Mouse (Mus musculus) limb, embryonic 11.5 days (tissue): Measurements from ENCODE around the gene Catip. TPM values are rescaled to one million over a fixed set of nuclear protein-coding genes. Genes with fewer than 3 reads are reported as not detected.

Experiments used
- ATAC-seq: fragments of 200-750 bp; cut with Nextera tagmentation; 2 replicates; pipeline ENCODE4 v1.8.0; 2017; ENCODE audit warnings: low read depth; ENCODE audit not compliant: insufficient number of reproducible peaks, low FRiP score, low TSS enrichment
- DNase-seq: peaks from one replicate; pipeline ENCODE4 v3.0.0-alpha.2; 2015; ENCODE audit warnings: low spot score
- H3K27ac ChIP-seq: fragments of 300-500 bp; sonication (generic); replicated peaks from 2 replicates; pipeline ENCODE4 v1.5.1; 2014; ENCODE audit warnings: low read depth, mild to moderate bottlenecking, low read length
- H3K27me3 ChIP-seq: fragments of 300-500 bp; sonication (generic); 2 replicates; pipeline ENCODE4 v1.6.1; 2014; ENCODE audit warnings: mild to moderate bottlenecking, low read length, mixed read lengths; ENCODE audit not compliant: control insufficient read depth, insufficient read depth
- H3K36me3 ChIP-seq: fragments of 300-500 bp; sonication (generic); 2 replicates; pipeline ENCODE4 v1.6.1; 2014; ENCODE audit warnings: mild to moderate bottlenecking, low read length, moderate library complexity, mixed read lengths; ENCODE audit not compliant: control insufficient read depth, insufficient read depth
- H3K4me1 ChIP-seq: fragments of 300-500 bp; sonication (generic); 2 replicates; pipeline ENCODE4 v1.6.1; 2014; ENCODE audit warnings: low read length, mixed read lengths; ENCODE audit not compliant: control insufficient read depth, insufficient read depth
- H3K4me2 ChIP-seq: fragments of 300-500 bp; sonication (generic); 2 replicates; pipeline ENCODE4 v1.6.1; 2014; ENCODE audit warnings: low read depth, mild to moderate bottlenecking, moderate library complexity; ENCODE audit not compliant: severe bottlenecking
- H3K4me3 ChIP-seq: fragments of 300-500 bp; sonication (generic); 2 replicates; pipeline ENCODE4 v1.5.1; 2014; ENCODE audit warnings: low read depth, low read length
- H3K9ac ChIP-seq: fragments of 300-500 bp; sonication (generic); 2 replicates; pipeline ENCODE4 v1.6.1; 2014; ENCODE audit warnings: mild to moderate bottlenecking, low read length
- H3K9me3 ChIP-seq: fragments of 300-500 bp; sonication (generic); 2 replicates; pipeline ENCODE4 v1.6.1; 2016; ENCODE audit warnings: low read length; ENCODE audit not compliant: control insufficient read depth
- WGBS: fragments of 180-500 bp; shearing (Covaris S2); extraction: QIAGEN DNeasy Blood & Tissue Kit; methylation state at CpG from one replicate; pipeline ENCODE4 v1.1.7; 2014; 5-methylcytosine and 5-hydroxymethylcytosine counted together
- microRNA counts: library from miRNA; unstranded; fragments of <30 nt; microRNA quantifications from one replicate; lab custom pipeline; 2016
- microRNA-seq: library from miRNA; unstranded; fragments of <30 nt; microRNA quantifications from one replicate; pipeline ENCODE4, GENCODE M21; 2016
- polyA plus RNA-seq: library from polyadenylated mRNA; unstranded; fragments of >200 nt; fragmentation: Nextera tagmentation; extraction: Ambion mirVana; gene quantifications from 2 replicates; pipeline ENCODE4 v1.2.1, GENCODE M21; 2014

Gene Catip
- polyA plus RNA-seq, 1 experiment from 2014 or later, result 0.25 TPM

DNA sequence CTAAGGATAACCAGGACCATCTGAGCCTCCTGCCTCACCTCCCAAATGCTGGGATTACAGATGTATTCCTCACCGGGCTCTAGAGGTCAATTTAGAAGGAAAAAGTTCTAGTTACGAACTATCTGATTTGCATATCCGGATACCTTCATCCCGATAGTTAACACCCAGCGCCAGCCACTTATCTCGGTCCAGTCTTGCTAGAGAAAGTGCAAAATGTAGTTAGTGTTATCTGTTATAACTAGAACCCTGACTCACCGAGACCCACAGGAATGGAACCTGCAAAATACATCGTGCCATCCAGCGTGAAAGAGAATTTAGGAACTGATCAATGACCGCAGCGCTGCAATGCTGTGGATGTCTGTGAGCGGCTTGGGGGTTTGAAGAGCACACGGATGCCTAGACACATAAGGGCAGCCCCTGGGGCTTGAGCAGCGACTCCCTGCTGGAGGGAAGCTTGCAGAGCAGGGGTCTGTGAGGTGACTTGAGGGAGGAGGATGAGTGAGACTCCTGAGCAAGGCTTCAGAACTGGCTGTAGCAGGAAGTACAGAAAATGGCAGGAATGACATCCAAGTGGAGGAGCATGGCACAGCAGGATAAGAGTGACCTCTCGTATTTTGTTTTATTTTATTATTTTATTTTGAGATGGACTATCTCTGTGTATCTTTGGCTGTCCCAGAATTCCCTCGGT, 39.3 kb downstream of the Catip start:
- no peaks in the 10 kb centered on the region for H3K27me3 ChIP-seq
- H3K4me1 ChIP-seq, result no peaks in the 10 kb centered on the region
- no peaks in the 10 kb centered on the region for H3K36me3 ChIP-seq
- ATAC-seq (no peak), DNase-seq (no peak)
- no peak overlapping the region for H3K4me2 ChIP-seq
- 54% methylated on average over 16 of the region's 16 CpGs for WGBS
- no peaks in the 10 kb centered on the region for H3K9me3 ChIP-seq
- H3K4me3 ChIP-seq, result no peak overlapping the region
- no peak overlapping the region for H3K9ac ChIP-seq
- H3K27ac ChIP-seq, result no peak overlapping the region

DNA sequence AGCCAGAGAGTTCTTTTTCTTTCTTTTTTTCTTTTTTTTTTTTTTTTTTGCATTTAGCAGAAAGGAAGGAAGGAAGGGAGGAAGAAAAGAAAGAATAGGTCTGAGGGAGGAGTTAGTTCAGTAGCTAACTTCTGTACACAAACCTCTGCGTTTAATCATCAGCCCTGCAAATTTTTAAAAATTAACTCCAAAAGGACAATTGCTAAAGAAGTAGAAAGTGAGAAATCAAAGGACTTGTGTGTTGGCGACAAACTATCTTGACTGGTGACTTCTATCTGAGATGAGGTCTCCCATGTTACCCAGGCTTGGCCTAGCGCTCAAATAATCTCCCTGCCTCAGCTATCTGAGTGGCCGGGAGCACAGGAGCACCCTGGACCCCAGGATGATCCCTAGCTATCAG, 42.3 kb downstream of the Catip start:
- Histone ChIP-seq H3K9me3 (no peaks in the 10 kb centered on the region), H3K27me3 (no peaks in the 10 kb centered on the region), H3K27ac (no peak overlapping the region), H3K4me1 (peaks cover 6% of the 10 kb centered on the region), H3K36me3 (no peaks in the 10 kb centered on the region), H3K4me2 (no peak overlapping the region), H3K9ac (no peak overlapping the region), H3K4me3 (no peak overlapping the region)
- DNase-seq (no peak), ATAC-seq (no peak)
- 90% methylated on average over 4 of the region's 4 CpGs for WGBS

DNA sequence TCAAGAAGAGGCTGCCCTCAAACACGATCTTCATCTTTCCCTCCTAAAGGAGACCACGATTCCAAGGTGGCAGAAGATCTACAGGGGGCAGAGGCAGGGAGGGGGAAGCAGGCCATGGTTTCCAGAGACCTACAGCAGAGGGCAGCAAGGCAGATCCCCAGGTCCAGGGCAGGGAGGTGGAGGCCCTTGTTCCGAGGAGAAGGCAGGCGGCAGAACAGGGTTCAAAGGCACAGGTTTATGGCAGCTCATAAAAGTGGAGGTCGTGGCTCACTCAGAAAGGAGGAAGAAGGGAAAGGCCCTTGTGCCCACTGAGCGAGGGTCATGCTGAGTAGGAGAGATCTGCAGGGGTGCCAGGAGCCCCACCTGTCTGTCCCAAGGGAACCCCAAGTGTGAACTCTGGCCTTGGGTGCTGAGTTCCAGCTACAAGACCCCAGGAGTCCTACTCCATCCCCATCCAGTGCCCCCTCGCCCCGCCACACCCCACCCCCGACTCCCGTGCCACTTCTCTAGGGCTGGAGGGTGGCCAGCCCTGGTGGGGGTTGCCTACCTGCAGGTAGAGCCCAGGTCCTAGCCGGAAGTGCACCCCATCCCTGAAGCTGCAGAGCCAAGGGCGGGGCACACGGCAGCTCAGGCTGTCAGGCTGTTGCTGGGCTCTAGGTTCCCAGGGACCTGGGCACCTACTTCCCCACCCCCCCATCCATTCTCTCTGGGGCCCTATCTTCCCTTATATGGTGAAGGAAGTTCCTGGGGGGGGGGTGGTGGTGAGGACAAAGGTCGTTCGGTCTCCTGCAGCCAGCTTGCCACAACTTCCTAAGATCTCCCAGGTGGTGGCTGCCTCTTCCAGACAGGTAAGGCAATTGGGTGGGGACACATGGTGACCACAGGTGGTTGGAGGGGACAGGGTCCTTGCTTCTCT, 46.9 kb downstream of the Catip start, which contains the start of gene Vil1:
Vil1 (plus strand) TSS at position 788 of the 916 bp plus-strand sequence.
- ATAC-seq, result peak; percentile 65; the same call in 1 of the 2 replicates
- Histone ChIP-seq H3K4me2 (no peak within 1 kb of the TSS), H3K27me3 (no peaks in the 10 kb centered on the region), H3K4me1 (peaks cover 6% of the 10 kb centered on the region), H3K36me3 (no peaks in the 10 kb centered on the region), H3K27ac (no peak within 1 kb of the TSS), H3K9me3 (no peaks in the 10 kb centered on the region), H3K4me3 (no peak within 1 kb of the TSS), H3K9ac (no peak within 1 kb of the TSS)
- peak; percentile 53 for DNase-seq
- WGBS, result 18% methylated on average over 11 of the region's 15 CpGs

DNA sequence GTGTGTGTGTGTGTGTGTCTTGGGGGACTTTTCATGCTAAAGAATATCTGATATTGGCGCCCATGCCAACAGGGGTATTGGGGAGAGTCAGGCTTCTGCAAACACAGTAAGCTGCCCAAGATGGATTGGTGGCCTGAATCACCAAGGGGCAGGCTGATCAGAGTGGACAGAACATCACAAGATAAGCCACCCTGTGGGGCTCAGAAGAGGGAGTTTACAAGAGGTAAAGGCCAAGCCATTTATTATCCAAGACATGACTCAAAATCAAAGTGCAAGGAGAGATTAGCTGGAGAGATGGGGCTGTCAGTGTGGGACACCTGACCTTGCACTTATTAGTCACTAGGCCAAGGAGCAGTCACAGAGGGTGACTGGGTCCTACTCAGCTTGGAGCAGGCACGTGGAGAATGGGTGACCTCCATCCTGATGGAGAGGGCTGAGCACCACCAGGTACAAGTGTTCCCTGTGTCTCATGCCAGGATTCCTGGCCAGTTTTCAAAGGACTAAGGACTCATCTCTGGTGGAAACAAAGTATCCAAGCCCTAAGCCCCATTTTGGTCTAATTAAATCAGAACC, 49.9 kb downstream of the Catip start:
- Histone ChIP-seq H3K9ac (no peak overlapping the region), H3K27me3 (no peaks in the 10 kb centered on the region), H3K36me3 (no peaks in the 10 kb centered on the region), H3K27ac (no peak overlapping the region), H3K4me2 (no peak overlapping the region), H3K4me1 (peaks cover 6% of the 10 kb centered on the region), H3K4me3 (no peak overlapping the region), H3K9me3 (no peaks in the 10 kb centered on the region)
- DNase-seq (no peak), ATAC-seq (no peak)
- WGBS, result 52% methylated on average over 2 of the region's 2 CpGs

DNA sequence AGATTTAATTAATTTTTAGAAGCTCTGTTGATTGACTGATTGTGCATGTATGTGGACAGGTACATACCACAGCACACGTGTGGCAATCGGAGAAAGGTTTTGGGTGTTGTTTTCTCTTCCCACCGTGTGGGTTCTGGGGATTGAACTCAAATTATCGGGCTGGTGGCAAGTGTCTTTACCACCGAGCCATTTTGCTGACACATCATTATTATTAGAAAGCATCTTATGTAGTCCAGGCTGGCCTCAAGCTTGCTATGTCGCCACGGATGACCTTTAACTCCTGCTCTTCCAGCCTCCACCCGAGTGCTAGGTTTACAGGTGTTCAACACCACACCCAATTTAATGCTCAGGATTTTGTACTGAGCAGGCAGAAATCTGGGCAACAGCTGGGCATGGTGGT, 50.8 kb downstream of the Catip start:
- Histone ChIP-seq H3K36me3 (no peaks in the 10 kb centered on the region), H3K27ac (no peak overlapping the region), H3K4me3 (no peak overlapping the region), H3K4me1 (peaks cover 6% of the 10 kb centered on the region), H3K9me3 (no peaks in the 10 kb centered on the region), H3K4me2 (no peak overlapping the region), H3K27me3 (no peaks in the 10 kb centered on the region), H3K9ac (no peak overlapping the region)
- DNase-seq, result no peak
- ATAC-seq, result no peak
- 80% methylated on average over 8 of the region's 8 CpGs for WGBS

DNA sequence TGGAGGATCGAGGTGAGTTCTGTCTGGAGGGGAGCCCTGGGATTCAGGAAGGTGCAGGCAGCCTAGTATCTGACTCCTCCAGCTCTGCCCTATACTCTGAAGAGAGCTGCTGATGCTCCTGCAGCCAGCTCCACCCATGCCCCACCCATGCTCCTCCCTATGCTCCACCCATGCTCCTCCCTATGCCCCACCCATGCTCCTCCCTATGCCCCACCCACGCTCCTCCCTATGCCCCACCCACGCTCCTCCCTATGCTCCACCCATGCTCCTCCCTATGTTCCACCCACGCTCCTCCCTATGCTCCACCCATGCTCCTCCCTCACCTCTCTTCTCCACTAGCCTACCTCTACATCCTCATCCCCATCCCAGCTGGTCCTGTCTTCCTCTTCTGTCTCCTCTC, 53.2 kb downstream of the Catip start:
- Histone ChIP-seq H3K4me2 (no peak overlapping the region), H3K36me3 (no peaks in the 10 kb centered on the region), H3K4me1 (no peaks in the 10 kb centered on the region), H3K4me3 (no peak overlapping the region), H3K27ac (no peak overlapping the region), H3K9me3 (no peaks in the 10 kb centered on the region), H3K27me3 (no peaks in the 10 kb centered on the region), H3K9ac (no peak overlapping the region)
- ATAC-seq, result no peak
- WGBS, result 40% methylated on average over 3 of the region's 4 CpGs
- peak; percentile 39 for DNase-seq

MicroRNAs encoded within 50 kb of the gene (microRNA counts, 519-probe panel; counts per million panel counts)
- 4,079 counts per million, percentile 60 among the panel's probes with 10 or more counts for microRNA mmu-miR-26b (lab: Ali Mortazavi, UCI)

Small RNAs within 50 kb of the gene (microRNA-seq; reads per million reads assigned to microRNA genes)
- 17,359 reads per million, percentile 97 among the genes with 10 or more reads in this experiment for gene Mir26b

Other genes with a start within 250 kb of the Catip start
- gene Tns1, start 237.7 kb upstream of the Catip start, polyA plus RNA-seq, result 36.3 and 36.9 TPM in 2 replicates
- gene Rufy4, start 236.6 kb upstream of the Catip start, polyA plus RNA-seq, result 0.07 TPM in 1 of 2 replicates, not detected in the other
- 0.08 and 0.14 TPM in 2 replicates for gene Cxcr2, start 208.1 kb upstream of the Catip start, polyA plus RNA-seq
- gene Cxcr1, start 167.5 kb upstream of the Catip start, polyA plus RNA-seq, result not detected in 2 replicates
- gene Arpc2, start 126.0 kb upstream of the Catip start, polyA plus RNA-seq, result 314 and 323 TPM in 2 replicates
- gene Gpbar1, start 83.6 kb upstream of the Catip start, polyA plus RNA-seq, result 0.51 TPM in 1 of 2 replicates, not detected in the other
- gene Aamp, start 77.4 kb upstream of the Catip start, polyA plus RNA-seq, result 218 and 223 TPM in 2 replicates
- 118 and 119 TPM in 2 replicates for gene Pnkd, start 77.2 kb upstream of the Catip start, polyA plus RNA-seq
- 10.3 and 10.5 TPM in 2 replicates for gene Tmbim1, start 56.5 kb upstream of the Catip start, polyA plus RNA-seq
- 1.0 and 1.8 TPM in 2 replicates for gene Slc11a1, start 13.1 kb downstream of the Catip start, polyA plus RNA-seq
- 74.7 and 75.8 TPM in 2 replicates for gene Ctdsp1, start 29.4 kb downstream of the Catip start, polyA plus RNA-seq
- 0.16 and 0.18 TPM in 2 replicates for gene Vil1, start 47.3 kb downstream of the Catip start, polyA plus RNA-seq
- gene Cnot9, start 143.9 kb downstream of the Catip start, polyA plus RNA-seq, result 113 and 120 TPM in 2 replicates
- gene Plcd4, start 180.8 kb downstream of the Catip start, polyA plus RNA-seq, result 0.53 and 0.79 TPM in 2 replicates
- 46.4 and 52.2 TPM in 2 replicates for gene Usp37, start 182.2 kb downstream of the Catip start, polyA plus RNA-seq
- gene Zfp142, start 226.1 kb downstream of the Catip start, polyA plus RNA-seq, result 10.2 and 11.6 TPM in 2 replicates
- 15.4 and 15.9 TPM in 2 replicates for gene Bcs1l, start 226.2 kb downstream of the Catip start, polyA plus RNA-seq
- 8.8 and 9.2 TPM in 2 replicates for gene Rnf25, start 239.3 kb downstream of the Catip start, polyA plus RNA-seq
- 13.6 and 16.1 TPM in 2 replicates for gene Stk36, start 239.3 kb downstream of the Catip start, polyA plus RNA-seq